Mouse (Mus musculus) small intestine, adult 2 months (tissue): ENCODE measurements around the gene Ccdc6.

Experiments used
- CTCF ChIP-seq: fragments of 200-500 bp; IDR thresholded peaks from 2 replicates; pipeline ENCODE4 v1.5.1; 2012; ENCODE audit warnings: low read depth, mild to moderate bottlenecking, control low read depth, inconsistent platforms, low read length, moderate library complexity, mixed read lengths; ENCODE audit not compliant: insufficient replicate concordance, insufficient read length; ENCODE audit errors: extremely low read depth
- POLR2A ChIP-seq: fragments of 200-500 bp; IDR thresholded peaks from 2 replicates; pipeline ENCODE4 v1.6.1; 2012; ENCODE audit warnings: low read depth, mild to moderate bottlenecking, control low read depth, inconsistent platforms, low read length, moderate library complexity

GRCm38 (mm10) chr10:70144004-70144557 lies 47.2 kb downstream of the Ccdc6 start:
- TF ChIP-seq CTCF (no peak), POLR2A (no peak)
